Mouse (Mus musculus): ENCODE data around the gene H2-Q2. TPM values are rescaled to one million over a fixed set of nuclear protein-coding genes. Genes with fewer than 3 reads are reported as not detected.
"Not testable (repeated sequence)": the region's sequence is repeated elsewhere in the genome, so short reads cannot be mapped to it uniquely, and the experiment has no call there.

Gene H2-Q2
- 0.48 and 0.58 TPM in 2 replicates for polyA plus RNA-seq (2012; rRNA removed)

DNA sequence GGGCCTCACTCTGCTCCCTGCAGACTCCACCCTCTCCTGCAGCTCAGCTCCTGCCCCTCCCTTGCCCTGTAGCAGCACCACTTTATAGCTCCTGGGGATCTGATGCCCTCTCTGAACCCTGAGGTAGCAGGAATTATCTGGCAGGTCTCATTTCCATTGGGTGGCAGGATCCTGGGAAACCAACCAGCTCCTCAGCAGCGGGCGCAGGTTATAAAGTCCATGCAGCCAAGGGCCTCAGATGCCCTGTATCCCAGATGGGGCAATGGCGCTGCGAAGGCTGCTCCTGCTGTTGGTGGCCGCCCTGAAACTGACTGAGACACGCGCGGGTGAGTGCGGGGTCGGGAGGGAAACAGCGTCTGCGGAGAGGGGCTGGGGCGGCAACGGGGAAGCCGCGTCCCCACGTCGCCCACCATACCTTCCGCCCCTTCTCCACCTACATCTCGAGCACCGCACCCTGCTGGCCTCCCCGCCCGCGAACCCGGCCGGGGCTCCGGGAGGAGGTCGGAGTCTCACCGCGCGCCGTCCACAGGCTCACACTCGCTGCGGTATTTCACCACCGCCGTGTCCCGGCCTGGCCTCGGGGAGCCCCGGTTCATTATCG lies at the start of gene H2-Q2:
Gene H2-Q2, plus strand, starts transcription at position 172 of the 601 bp plus-strand sequence.
- TF ChIP-seq CTCF (IDR thresholded peaks at IDR 0.05; ENCODE audit: extremely low read depth, insufficient read depth, insufficient read length, insufficient replicate concordance) (no peak), POLR2A (IDR thresholded peaks at IDR 0.05; ENCODE audit: low read depth, low read length) (no peak)
- DNase-seq (ENCODE audit: low read depth in 1 of 2, low spot score in 2 of 2): peak in 1 of 2 experiments; percentile 8
- WGBS: 3% methylated on average over 38 of the region's 40 CpGs
- Histone ChIP-seq H3K27ac (ENCODE audit: insufficient read depth, low read length) (no peak within 1 kb of the TSS), H3K27me3 (ENCODE audit: control insufficient read depth, insufficient read depth, low read length) (peaks cover 11% of the 10 kb centered on the region), H3K36me3 (ENCODE audit: control insufficient read depth, insufficient read depth, low read length) (no peaks in the 10 kb centered on the region), H3K4me1 (ENCODE audit: control insufficient read depth, insufficient read depth, insufficient read length) (peaks cover 5% of the 10 kb centered on the region), H3K4me3 (ENCODE audit: extremely low read depth, insufficient read depth, insufficient read length) (peak within 1 kb of the TSS; percentile 68)

DNA sequence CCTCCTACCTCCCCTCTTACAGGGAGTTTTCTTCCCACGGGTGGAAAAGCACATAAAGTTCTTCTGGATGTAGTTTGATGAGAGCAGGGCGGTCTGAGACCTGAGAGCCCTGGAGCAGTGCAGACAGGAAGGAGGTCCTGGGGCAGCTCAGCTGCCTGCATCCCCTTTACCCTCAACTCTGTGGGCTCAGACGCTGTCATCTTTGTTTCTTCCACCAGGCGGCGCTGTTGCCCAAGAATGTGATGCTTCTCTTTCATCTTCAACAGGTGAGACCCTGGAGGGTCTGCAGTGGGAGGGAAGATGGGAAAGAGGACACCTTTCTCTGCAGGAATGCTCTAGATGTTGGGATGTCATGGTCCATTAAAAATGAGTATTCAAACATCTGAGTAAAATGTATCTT lies 46.2 kb upstream of the H2-Q2 start:
- peak; percentile 19 to 69 for DNase-seq (ENCODE audit: low read depth in 1 of 2, low spot score in 2 of 2)
- H3K36me3 ChIP-seq (ENCODE audit: control insufficient read depth, insufficient read depth, low read length); H3K4me1 ChIP-seq (ENCODE audit: control insufficient read depth, insufficient read depth, insufficient read length); H3K4me3 ChIP-seq (ENCODE audit: extremely low read depth, insufficient read depth, insufficient read length); H3K27me3 ChIP-seq (ENCODE audit: control insufficient read depth, insufficient read depth, low read length); H3K27ac ChIP-seq (ENCODE audit: insufficient read depth, low read length): not testable (repeated sequence)
- 3% methylated on average over 5 of the region's 5 CpGs for WGBS
- peak; percentile 49; the same call in 1 of the 2 replicates for TF ChIP-seq CTCF (IDR thresholded peaks at IDR 0.05; ENCODE audit: extremely low read depth, insufficient read depth, insufficient read length, insufficient replicate concordance)

DNA sequence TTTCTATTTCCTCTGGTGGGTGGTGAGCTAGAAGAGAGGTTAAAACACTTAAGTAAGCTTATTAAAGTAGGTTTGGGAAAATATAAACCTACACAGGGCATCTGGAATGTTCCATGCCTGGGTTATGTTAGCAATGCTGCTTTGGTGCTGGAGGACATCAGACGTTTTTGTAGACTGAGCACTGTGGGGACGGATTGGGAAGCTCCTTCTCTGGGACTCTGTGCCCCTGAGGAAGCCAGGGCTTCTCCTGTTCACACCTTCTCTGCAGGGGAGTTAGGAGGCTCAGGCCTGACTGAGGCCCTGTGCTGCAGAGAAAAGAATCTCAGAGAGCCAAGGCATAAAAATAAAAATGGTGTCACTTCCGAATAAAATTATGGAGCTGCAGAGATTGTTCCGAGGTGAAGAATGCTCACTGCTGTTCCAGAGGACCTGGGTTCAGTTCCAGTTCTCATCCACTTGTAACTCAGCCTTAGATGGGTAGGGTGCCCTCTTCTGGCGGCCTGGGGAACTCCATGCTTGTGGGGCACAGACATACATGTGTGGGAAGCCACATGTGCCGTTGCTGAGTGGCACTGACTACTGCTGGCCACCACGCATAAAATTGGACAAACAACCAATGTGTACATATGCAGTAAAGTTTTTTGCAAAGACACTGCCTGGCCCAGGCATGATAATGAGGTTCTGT lies 41.6 kb upstream of the H2-Q2 start:
- not testable (repeated sequence) for DNase-seq (ENCODE audit: low read depth in 1 of 2, low spot score in 2 of 2); H3K27ac ChIP-seq (ENCODE audit: insufficient read depth, low read length); H3K4me1 ChIP-seq (ENCODE audit: control insufficient read depth, insufficient read depth, insufficient read length); H3K36me3 ChIP-seq (ENCODE audit: control insufficient read depth, insufficient read depth, low read length); H3K27me3 ChIP-seq (ENCODE audit: control insufficient read depth, insufficient read depth, low read length); H3K4me3 ChIP-seq (ENCODE audit: extremely low read depth, insufficient read depth, insufficient read length)
- 84% methylated on average over 7 of the region's 7 CpGs for WGBS

DNA sequence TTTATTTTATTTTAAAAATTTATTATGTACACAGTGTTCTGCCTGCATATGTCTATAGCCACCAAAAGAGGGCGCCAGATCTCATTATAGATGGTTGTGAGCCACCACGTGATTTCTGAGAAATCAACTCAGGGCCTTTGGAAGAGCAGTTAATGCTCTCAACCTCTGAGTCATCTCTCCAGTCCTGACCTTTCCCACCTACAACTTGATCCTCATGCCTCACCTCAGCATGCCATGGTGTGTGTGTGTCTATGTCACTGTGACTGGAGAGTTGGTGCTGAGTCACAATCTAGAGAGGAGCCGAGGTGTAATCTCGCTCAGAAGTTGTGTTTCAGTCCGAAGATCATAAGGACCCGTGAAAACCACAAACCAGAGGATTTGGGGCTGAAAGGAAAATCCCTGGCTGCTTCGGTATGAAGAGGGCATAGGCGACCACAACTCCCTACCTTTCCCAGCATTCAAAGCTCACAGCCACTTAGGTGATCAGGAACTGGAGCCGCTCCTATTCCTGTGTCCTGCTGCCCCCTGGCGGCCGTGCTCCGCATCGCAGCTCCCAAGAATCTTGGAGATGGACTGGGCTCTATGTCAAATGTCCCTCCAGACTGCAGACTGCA lies 40.3 kb upstream of the H2-Q2 start:
- TF ChIP-seq CTCF (IDR thresholded peaks at IDR 0.05; ENCODE audit: extremely low read depth, insufficient read depth, insufficient read length, insufficient replicate concordance): peak; percentile 89
- TF ChIP-seq POLR2A (IDR thresholded peaks at IDR 0.05; ENCODE audit: low read depth, low read length): no peak
- peaks cover 2% of the 10 kb centered on the region; the same call in 1 of the 2 replicates for H3K4me1 ChIP-seq (ENCODE audit: control insufficient read depth, insufficient read depth, insufficient read length)
- 0 out of 2 replicates have a peak overlapping the region, but pooled peaks have one; percentile 3 for H3K27ac ChIP-seq (ENCODE audit: insufficient read depth, low read length)
- no peaks in the 10 kb centered on the region for H3K36me3 ChIP-seq (ENCODE audit: control insufficient read depth, insufficient read depth, low read length)
- peak overlapping the region; percentile 33; the same call in 1 of the 2 replicates for H3K4me3 ChIP-seq (ENCODE audit: extremely low read depth, insufficient read depth, insufficient read length)
- no peaks in the 10 kb centered on the region for H3K27me3 ChIP-seq (ENCODE audit: control insufficient read depth, insufficient read depth, low read length)
- WGBS: 8% methylated on average over 13 of the region's 13 CpGs
- DNase-seq (ENCODE audit: low read depth in 1 of 2, low spot score in 2 of 2): peak; percentile 64 to 91

DNA sequence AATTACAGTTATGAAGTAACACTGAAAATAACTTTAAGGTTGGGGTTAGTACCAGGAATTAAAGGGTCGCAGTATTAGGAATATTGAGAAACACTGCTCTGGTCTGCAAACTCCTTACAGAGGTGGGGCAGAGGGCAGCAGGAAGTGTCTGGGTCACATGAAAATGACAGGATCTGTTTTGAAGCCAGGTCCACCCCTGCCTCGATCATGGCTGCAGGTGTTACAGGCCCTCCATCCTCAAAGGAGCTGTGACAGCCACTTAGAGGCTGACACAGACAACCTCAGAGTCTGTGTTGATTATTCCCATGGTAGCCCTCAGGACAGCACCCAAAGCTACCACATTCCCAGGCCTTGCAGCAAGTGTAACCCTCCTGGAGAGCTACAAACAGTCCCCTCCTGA lies 38.8 kb upstream of the H2-Q2 start:
- WGBS: 75% methylated on average over 2 of the region's 2 CpGs
- TF ChIP-seq CTCF (IDR thresholded peaks at IDR 0.05; ENCODE audit: extremely low read depth, insufficient read depth, insufficient read length, insufficient replicate concordance): no peak
- no peak for TF ChIP-seq POLR2A (IDR thresholded peaks at IDR 0.05; ENCODE audit: low read depth, low read length)
- H3K27ac ChIP-seq (ENCODE audit: insufficient read depth, low read length): no peak overlapping the region
- no peak overlapping the region for H3K4me3 ChIP-seq (ENCODE audit: extremely low read depth, insufficient read depth, insufficient read length)
- H3K4me1 ChIP-seq (ENCODE audit: control insufficient read depth, insufficient read depth, insufficient read length): peaks cover 2% of the 10 kb centered on the region; the same call in 1 of the 2 replicates
- H3K36me3 ChIP-seq (ENCODE audit: control insufficient read depth, insufficient read depth, low read length): no peaks in the 10 kb centered on the region
- no peak for DNase-seq (ENCODE audit: low read depth in 1 of 2, low spot score in 2 of 2)
- no peaks in the 10 kb centered on the region for H3K27me3 ChIP-seq (ENCODE audit: control insufficient read depth, insufficient read depth, low read length)

DNA sequence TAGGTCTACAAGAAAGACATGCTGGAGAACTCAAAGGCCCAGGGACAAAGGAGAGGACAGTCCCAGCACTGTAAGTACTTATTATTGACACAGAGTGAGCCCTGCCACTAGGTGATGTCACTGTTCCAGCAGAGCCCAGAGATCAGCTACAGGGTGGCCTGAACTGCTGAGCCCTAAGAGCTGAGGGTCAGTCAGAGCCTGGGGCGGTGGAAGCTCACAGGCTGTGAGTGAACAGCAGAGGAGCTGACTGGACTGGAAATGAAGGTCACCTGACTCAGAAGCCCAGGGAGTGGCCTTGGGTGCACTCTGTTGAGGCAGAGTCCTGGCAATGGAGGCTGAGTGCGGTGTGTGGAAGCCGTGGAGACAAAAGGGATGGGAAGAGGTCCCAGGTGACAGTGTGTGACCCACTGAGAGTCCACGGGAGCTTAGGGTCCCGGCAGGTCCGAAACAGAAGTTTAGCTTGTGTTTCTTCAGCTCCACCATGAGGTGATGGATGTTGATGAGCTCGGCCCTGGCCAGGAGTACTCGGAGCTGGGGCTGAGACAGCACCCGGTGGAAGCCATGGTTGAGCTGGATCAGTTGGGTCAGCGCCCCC lies 38.2 kb upstream of the H2-Q2 start:
- 89% methylated on average over 10 of the region's 10 CpGs for WGBS
- TF ChIP-seq CTCF (IDR thresholded peaks at IDR 0.05; ENCODE audit: extremely low read depth, insufficient read depth, insufficient read length, insufficient replicate concordance): no peak
- TF ChIP-seq POLR2A (IDR thresholded peaks at IDR 0.05; ENCODE audit: low read depth, low read length): no peak
- Histone ChIP-seq H3K4me1 (ENCODE audit: control insufficient read depth, insufficient read depth, insufficient read length) (peaks cover 2% of the 10 kb centered on the region; the same call in 1 of the 2 replicates), H3K4me3 (ENCODE audit: extremely low read depth, insufficient read depth, insufficient read length) (no peak overlapping the region), H3K36me3 (ENCODE audit: control insufficient read depth, insufficient read depth, low read length) (no peaks in the 10 kb centered on the region), H3K27ac (ENCODE audit: insufficient read depth, low read length) (no peak overlapping the region), H3K27me3 (ENCODE audit: control insufficient read depth, insufficient read depth, low read length) (no peaks in the 10 kb centered on the region)
- no peak for DNase-seq (ENCODE audit: low read depth in 1 of 2, low spot score in 2 of 2)

All from spleen, adult 2 months (tissue).